Mouse (Mus musculus) spleen, postnatal 0 days (tissue): ENCODE data around the gene Bag6. TPM values are rescaled to one million over a fixed set of nuclear protein-coding genes. Genes with fewer than 3 reads are reported as not detected.

Source experiments
- polyA plus RNA-seq: library from polyadenylated mRNA; unstranded; fragments of >200 nt; fragmentation: Nextera tagmentation; extraction: Ambion mirVana; gene quantifications from 2 replicates; pipeline ENCODE4 v1.2.1, GENCODE M21; 2015

The Bag6 gene
- 31.2 and 32.4 TPM in 2 replicates for polyA plus RNA-seq

DNA sequence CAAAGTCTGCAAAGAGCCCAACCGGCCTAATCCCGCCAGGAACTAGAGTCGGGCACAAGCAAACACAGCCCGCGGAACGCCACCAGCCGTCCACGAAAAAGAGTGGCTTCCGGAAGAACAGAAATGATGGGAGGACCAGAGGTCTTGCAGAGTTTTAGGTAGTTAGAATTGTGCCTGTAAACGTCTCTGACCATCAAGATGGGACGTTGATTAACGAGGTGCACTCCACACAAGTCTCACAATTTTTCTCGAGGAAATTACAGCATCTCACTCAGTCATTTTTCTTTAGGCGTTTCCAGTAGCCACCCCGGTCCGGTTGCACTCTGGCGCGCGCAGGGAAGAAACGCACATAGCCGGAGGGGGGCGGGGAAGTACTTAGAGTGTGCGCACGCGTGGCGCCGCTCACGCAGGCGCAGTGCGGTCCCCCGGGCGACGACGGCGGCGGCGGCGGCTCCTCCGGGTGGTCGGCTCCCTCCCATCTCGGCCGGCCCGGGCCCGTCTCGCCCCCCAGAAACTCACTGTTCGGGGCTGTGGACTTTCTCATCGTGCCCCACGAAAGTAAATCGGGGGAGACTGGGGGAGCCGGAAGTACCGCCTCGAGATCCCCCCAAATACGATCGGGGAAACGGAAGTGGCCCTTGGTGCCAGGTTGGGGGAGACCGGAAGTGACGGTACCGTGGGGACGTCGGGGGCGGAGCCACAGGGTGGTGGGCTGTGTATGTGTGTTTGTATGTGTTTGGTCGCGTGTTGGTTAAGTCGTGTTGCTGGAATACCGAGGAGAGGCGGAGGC is at the start of gene Bag6:
Gene Bag6 (plus strand): TSS at position 378 of the 790 bp plus-strand sequence.

DNA sequence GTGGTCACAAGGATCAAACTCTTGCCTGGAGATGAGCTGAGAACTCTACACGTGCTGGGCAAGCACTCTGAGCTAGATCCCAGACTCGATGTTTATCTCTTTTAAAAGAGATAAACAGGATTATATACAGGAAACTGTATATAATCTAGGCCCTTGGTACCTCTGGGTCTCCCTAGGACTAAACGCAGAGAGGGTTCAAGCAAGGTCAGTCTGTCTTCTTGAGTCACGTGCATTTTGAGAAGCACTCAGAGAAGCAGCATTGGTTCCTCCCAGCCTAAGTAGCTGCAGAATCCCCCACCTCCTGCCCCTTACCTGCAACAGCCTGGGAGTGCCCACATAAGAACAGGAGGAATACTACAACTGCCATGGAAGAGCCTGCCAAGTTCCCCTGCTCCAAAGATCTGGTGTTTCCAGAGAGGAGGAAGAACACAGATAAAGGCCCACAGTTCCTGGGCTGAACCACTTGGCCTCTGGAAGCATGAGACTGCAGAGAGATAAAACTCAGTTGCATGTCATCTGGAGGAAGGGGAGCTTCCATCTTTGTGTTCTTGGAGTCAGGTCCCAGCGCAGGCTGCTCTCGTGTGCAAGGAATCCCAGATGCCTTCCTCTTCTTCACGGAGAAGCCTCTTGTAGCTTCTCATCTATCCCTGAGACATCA is 49.6 kb upstream of the Bag6 start, which contains the start of gene Ly6g6f:
Gene Ly6g6f (minus strand): TSS at position 403 of the 658 bp plus-strand sequence.

DNA sequence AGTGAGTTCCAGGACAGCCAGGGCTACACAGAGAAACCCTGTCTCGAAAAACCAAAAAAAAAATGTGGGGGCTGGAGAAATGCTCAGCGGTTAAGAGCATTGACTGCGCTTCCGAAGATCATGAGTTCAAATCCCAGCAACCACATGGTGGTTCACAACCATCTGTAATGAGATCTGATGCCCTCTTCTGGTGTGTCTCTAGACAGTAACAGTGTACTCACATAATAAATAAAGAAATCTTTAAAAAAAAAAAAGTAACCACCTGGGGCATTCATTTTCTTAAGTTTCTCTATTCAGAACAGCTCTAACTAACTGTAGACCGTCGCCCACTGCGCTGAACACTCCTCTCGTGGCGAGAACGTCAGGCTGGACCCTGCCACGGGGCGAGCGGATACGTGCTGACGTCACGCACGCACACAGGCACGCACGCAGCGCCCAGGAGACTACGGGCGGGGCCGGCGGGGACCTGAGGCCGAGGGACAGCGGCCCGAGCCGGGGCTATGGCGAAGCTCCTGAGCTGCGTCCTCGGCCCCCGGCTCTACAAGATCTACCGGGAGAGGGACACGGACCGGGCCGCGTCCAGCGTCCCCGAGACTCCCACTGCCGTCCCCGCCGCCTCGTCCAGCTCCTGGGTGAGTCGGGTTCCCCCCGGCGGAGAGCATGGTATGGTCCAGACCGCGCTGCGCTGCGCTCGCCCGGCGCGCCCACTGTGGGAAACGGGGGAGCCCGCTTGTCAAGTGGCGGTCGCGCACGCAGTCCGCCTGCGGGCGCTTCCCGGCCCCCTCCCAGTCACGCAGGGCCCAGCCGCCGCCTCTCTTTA is 45.9 kb upstream of the Bag6 start, which contains the start of gene Abhd16a:
Gene Abhd16a (plus strand): TSS at position 439 of the 820 bp plus-strand sequence.

DNA sequence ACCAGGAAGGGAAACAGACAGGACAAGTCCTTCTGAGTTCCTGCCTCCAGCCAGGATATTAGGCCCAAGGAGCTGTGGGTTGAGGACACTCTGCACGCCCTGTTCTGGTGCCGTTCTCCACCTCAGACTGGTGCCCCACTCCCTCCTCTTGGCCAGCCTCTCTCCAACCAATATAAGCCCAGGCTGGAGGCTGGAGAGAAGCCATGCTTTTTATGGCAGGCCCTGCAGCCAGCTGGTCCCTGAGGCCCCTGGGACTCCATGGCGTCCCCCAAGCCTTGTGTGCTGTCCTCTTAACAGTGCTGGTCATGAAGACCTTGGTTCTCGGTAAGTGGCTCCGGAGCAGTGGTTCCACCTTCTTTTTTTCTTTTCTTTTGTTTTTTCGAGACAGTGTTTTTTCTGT is 26.9 kb upstream of the Bag6 start, which contains the start of gene Ly6g5c:
Gene Ly6g5c (plus strand): TSS at position 183 of the 400 bp plus-strand sequence.

DNA sequence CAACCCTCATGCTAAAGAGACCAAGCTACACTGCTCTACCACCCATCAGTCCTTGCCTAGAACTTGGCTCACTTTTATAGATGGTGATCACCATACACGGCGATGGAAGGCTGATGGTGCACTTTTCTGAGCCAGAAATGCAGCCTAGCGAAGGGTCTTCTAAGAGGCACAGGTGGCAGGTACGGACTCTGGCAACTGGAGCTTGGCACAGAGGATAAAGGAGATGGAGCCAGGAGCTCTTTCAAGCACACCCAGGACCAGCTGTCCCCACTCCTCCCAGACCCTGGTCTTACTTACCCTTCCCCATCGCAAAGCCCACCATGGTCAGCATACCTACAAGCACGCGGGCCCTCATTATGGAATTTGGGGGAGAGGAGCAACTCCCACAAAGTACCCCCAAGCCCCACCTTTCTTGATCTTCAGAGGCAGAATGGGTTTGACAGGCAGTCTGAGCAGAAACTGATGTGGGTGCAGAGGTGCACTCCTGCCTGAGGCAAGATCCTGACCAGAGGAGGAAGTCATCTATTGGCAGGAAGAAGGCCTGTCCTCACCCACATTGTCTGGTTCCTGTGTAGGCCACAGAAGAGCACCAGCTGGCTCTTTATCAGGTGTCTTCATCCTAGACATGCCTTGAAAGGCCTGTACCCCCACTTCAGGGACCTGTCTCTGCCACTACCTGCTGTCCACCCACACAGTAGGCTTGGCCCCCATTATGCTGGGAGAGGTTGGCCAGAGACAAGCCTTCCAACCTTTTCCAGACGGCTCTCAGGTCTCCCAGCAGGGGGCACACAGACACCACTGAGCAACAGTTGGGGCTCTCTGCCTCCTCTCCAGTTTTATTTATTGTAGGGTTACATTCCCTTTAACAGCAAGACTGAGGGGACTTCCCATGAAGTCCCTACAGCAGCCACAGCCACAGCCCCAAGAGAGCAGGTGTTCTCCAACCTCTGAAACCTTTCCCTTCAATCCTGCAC is 19.6 kb upstream of the Bag6 start, which contains the start of gene Ly6g5b:
Gene Ly6g5b (minus strand): TSS at position 383 of the 974 bp plus-strand sequence.

DNA sequence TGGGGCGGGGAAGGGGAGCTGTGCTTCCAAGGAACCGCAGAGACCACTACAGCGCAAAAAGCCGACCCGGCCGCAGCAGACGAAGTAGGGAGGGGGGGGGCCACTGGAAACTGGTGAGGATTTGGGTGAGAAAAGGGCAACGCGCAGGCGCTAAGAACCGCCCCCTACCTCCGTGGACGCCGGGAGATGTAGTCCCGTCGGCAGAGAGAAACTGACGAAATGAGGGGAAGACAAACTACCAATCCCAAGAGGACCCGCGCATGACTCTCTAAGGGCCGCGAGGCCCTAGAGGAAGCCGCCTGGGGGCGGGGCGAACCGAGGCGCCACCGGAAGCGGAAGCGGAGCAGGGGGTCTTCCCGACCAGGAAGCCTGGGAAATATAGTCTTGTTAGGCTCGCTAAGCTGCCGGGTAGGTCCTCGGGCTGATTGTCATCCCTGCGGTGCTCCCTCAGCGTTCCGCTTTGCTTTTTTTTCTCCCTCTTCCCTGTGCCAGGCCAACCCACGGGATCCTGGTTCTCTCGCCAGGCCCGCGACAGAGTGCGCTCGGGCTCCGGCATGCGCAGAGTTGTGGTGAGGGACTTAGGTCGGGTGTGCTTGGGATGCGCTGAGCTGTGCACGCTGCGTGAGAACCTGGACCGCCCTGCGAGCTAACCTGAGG is 13.7 kb upstream of the Bag6 start, which contains the start of gene Gpank1:
Gene Gpank1 (plus strand): TSS at position 313 of the 657 bp plus-strand sequence.

DNA sequence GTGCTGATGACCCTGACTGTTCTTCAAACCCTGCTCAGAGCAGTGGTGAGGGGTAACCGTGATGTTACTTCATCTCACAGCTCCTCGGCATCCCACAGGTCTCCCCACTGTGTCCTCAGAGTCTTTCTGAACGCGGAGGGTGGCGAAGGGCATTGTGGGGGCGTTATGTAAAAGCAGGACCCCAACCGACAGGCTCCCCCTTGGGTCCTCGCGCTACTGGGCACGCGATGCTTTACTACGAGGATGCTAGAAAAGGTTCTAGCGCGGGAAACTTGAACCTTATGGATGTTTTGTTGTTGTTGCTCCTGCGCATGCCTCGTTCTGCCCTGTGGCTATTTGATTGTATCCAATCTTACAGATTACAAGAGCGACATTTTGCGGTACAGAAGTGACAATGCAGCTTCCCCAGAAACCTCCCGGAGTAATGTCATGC is 13.1 kb upstream of the Bag6 start, which contains the start of gene Csnk2b:
Gene Csnk2b (minus strand): TSS at position 183 of the 433 bp plus-strand sequence.

DNA sequence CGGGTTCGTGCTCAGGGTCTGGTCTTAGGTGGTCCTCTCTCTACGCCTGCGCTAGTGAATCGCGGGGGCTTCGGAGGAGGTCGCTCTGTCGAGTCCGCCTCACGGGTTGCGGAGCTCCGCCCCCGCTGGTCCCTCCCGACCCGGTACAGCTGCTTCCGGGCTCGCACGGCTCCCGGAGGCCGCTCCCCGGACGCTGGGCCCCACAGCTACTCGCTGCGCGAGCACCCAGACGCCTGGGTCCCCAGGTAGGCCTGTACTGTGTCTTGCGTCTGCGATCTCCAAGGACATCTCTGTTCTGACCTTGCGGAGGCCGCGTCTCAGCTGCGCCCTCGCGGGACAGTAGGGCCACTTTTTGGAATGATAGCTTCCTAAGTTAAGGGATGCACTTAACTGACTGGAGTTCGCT is 8.8 kb upstream of the Bag6 start, which contains the start of gene D17H6S53E:
Gene D17H6S53E (plus strand): TSS at position 168 of the 406 bp plus-strand sequence.

DNA sequence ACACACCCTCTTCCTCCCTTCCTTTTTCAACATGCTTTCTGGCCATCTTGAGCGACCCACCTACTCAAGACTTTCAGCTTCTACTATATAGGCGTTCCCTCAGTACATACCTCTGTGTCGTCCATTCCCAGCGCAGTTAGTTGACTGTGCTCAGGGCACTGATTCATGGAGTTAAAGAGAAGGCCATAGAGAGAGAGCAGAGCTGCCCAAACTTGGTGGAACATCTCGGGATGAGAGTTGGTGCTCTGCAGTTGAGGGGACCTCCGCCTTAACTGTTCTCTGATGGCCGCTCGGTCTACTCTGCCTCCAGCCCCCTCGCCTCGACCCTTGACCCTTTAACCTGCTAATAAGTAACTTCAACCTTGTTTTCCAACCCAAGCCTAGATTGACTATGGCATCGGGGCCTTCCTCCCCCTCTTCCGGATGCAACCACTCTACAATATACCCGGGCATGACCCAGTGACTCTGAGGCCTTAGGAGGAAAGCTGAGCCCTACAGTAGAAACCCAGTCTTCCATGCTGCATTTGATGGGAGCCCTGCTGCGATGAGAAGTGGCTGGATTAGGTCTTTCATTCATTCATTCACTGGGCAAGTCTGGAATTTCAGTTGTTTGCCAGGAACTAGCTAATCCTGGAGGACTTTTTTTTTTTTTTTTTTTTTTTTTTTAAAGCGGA is 3.3 kb upstream of the Bag6 start, which contains the start of gene Apom:
Gene Apom (minus strand): TSS at position 551 of the 674 bp plus-strand sequence.

DNA sequence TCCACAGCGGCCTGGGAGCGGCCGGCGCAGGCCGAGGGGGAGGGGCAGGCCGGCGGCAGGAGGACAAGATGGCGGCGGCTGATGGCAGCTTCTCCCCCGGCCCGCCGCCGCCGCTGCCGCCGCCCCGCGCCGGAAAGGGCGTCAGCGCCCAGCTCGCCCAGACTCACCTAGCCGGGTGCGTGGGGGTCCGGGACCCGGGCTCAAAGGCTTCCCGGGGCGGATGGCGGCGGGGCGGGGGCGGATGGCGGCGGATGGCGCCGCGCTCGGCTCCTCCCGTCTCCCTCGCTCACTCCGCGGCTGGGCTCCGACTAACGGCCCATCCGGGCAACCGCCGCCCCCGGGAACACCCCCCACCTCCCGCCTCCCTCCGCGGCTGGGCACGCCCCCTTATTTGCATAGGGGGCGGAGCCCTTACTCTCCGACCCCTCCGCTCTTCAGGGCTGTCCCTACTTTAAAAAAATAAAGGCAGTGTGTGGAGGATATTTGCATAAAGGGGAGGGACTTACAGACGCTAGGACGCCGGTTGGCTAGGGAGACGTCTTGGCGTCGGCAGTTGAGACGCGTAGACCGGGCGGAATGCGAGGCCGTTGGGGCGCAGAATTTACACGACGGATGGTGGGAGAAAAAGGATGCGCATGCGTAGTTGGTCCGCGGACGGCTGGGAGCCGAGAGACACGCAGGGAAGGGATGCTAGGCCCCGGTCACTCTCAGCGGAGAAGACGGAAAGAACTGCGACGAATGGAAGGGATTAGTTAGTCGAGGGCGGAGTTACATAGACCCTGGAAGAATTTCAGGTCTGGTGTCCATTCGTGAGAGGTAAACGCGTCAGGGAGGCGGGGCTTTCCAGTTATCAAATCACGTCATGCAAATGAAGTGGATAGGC is 29.8 kb downstream of the Bag6 start, which contains the start of gene Prrc2a:
Gene Prrc2a (minus strand): TSS at position 330 of the 883 bp plus-strand sequence.

DNA sequence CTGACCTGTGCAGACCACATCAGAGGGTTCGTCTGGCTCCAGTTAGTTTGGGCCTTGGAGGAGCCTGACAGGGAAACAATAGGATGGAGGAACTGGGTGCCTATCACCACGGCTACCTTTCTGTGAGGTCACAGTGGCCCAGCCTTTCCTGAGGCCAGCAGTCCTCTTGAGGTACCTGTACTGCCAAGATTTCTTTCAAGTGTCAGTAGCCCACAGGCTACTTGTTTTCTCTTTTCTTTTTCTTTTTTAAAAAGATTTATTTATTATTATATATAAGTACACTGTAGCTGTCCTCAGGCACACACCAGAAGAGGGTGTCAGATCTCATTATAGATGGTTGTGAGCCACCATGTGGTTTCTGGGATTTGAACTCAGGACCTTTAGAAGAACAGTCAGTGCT is 41.0 kb downstream of the Bag6 start, which contains the start of gene Aif1:
Gene Aif1 (minus strand): TSS at position 101 of the 400 bp plus-strand sequence.

DNA sequence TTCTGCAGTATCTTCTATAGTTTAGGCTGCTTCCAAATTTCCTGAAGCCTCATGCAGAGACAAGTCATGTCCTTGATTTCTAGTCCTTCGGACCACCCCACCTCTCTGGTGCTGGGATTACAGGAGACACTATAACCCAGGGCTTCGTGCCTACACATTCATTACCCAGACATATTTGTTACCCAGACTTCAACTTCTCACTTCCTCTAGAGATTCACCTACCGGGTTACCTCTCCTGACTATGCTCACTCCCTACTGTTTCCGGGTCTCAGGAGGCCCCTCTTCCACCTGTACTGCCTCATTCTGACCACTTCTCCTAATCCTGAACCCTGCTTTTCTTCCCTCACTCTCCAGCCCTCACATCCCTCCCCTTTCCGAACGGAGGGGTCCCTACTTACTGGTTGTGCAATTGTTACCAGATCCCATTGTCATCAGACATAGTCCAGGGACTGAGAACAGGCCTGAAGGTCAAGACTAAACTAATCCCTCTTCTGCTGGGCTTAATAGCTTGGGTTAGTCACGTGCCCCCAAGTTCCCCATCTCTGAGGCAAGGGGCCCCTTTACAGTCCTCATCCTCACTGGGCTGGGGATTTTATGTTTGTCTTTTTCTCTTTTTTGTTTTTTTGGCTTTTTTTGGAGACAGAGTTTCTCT is 53.1 kb downstream of the Bag6 start, which contains the start of gene Lst1:
Gene Lst1 (minus strand): TSS at position 481 of the 652 bp plus-strand sequence.

DNA sequence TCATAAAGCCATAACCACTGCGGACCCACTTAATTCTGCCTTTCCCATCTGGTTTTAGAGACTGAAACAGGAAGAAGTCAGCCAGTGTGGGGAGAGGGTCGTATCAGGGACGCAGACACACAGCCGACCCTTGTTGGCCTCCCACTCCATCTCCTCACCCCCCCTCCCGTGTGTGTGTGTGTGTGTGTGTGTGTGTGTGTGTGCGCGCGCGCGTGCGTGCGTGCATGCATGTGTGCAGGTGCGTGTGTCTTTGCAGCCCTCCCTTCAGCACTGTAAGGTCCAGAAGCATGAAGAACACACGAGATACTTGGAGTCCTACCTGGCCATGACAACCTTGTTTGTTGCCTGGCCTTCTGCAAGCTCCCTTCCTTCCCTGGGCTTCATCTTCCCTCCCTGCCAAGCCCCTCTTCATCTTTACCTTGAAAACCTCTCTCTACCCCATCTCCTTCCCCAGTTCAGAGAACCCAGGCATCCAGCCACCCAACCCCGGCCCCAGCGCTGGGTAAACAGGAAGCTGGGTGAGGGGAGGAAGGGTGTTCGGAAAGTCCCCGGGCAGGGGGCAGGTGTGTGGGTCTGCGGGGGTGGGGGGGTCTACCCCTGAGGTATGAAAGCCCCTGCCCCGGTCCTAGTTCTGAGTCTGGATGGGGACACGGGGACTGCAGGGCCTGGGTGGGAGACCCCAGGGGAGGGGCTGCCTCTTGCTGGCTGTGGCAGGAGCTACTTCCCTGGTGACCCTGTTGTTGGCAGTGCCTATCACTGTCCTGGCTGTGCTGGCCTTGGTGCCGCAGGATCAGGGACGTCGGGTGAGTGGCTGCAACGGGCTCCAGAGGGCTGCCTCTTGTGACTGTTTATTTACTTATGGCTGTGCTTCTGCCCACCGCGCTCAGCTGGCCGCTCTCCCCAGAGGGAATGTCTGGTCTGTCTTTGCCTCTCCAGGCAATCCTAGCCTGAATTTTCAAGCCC is 59.2 kb downstream of the Bag6 start, which contains the start of gene Ltb:
Gene Ltb (plus strand): TSS at position 559 of the 963 bp plus-strand sequence.

